In genomic region chr10:41580441-41580840, GRCm38 (mm10) we compare ENCODE assay signal across 22 mouse cellular contexts.
A peak's percentile ranks its signal among the peaks of the same experiment; 100 is the strongest.
DNase-seq lines count a peak whose midpoint lies in the region; ATAC-seq and TF ChIP-seq lines count a peak whose summit lies in the region.
"Had no signal": no experiment of that assay in that cellular context is flagged by ENCODE, and none has a peak within 500 bp of the region (broad histone marks: within the 10 kb centered on the region; RNA-seq: fewer than 3 reads in every experiment).

No protein-coding gene starts in this region.

- no peaks in the 10 kb centered on the region for H3K9me3 ChIP-seq in heart, embryonic 11.5 days (replicated peaks; ENCODE audit: control insufficient read depth, low read length)
- no peaks in the 10 kb centered on the region for H3K9me3 ChIP-seq in heart, embryonic 15.5 days (replicated peaks)
- H3K9me3 ChIP-seq in midbrain, embryonic 11.5 days (ENCODE audit: control insufficient read depth, low read length) = no peaks in the 10 kb centered on the region
- H3K9me3 ChIP-seq in midbrain, postnatal 0 days (ENCODE audit: low read length) = no peaks in the 10 kb centered on the region
- H3K9me3 ChIP-seq: embryonic facial prominence, embryonic 15.5 days; forebrain, embryonic 10.5 days; hindbrain, embryonic 10.5 days; intestine, embryonic 15.5 days had no signal

- no peak overlapping the region for H3K4me2 ChIP-seq in heart, embryonic 11.5 days
- no peak overlapping the region for H3K4me2 ChIP-seq in heart, embryonic 15.5 days
- no peak overlapping the region for H3K4me2 ChIP-seq in midbrain, embryonic 11.5 days
- no peak overlapping the region for H3K4me2 ChIP-seq in midbrain, postnatal 0 days (ENCODE audit: low read depth, low read length, poor library complexity, severe bottlenecking)
- H3K4me2 ChIP-seq: embryonic facial prominence, embryonic 15.5 days; hindbrain, embryonic 14.5 days; intestine, embryonic 15.5 days had no signal

- H3K27ac ChIP-seq in heart, embryonic 11.5 days (ENCODE audit: low read depth, low read length) = 0 out of 2 replicates have a peak overlapping the region, but pooled peaks have one; percentile 13
- H3K27ac ChIP-seq in heart, embryonic 15.5 days = peak overlapping the region; percentile 66
- peak overlapping the region; percentile 63; the same call in 1 of the 2 replicates for H3K27ac ChIP-seq in kidney, adult 2 months (ENCODE audit: insufficient read depth, low read depth, low read length)
- no peak overlapping the region for H3K27ac ChIP-seq in midbrain, embryonic 11.5 days (ENCODE audit: low read depth, low read length)
- no peak overlapping the region for H3K27ac ChIP-seq in midbrain, postnatal 0 days (ENCODE audit: low read depth, low read length)
- H3K27ac ChIP-seq: embryonic facial prominence, embryonic 15.5 days; forebrain, embryonic 10.5 days; gastrocnemius, adult 2 months; hindbrain, embryonic 10.5 days; hindbrain, embryonic 14.5 days; intestine, embryonic 15.5 days had no signal

- 57% methylated on average over 4 of the region's 4 CpGs for WGBS in heart, embryonic 11.5 days (ENCODE audit: insufficient replicate concordance)
- 48% methylated on average over 4 of the region's 4 CpGs for WGBS in heart, embryonic 15.5 days
- WGBS in kidney, adult 2 months = 31% methylated on average over 4 of the region's 4 CpGs
- 81% methylated on average over 4 of the region's 4 CpGs for WGBS in midbrain, embryonic 11.5 days
- 88% methylated on average over 4 of the region's 4 CpGs for WGBS in midbrain, postnatal 0 days

- H3K4me3 ChIP-seq in heart, embryonic 11.5 days (ENCODE audit: low read depth, low read length) = no peak overlapping the region
- H3K4me3 ChIP-seq in heart, embryonic 15.5 days = no peak overlapping the region
- no peak overlapping the region for H3K4me3 ChIP-seq in kidney, adult 2 months (ENCODE audit: insufficient read depth, low read depth, low read length)
- H3K4me3 ChIP-seq in midbrain, embryonic 11.5 days (ENCODE audit: low read depth, low read length) = no peak overlapping the region
- no peak overlapping the region for H3K4me3 ChIP-seq in midbrain, postnatal 0 days (ENCODE audit: low read depth, low read length)
- H3K4me3 ChIP-seq: embryonic facial prominence, embryonic 15.5 days; erythroblast, embryonic 14.5 days; forebrain, embryonic 10.5 days; gastrocnemius, adult 2 months; hindbrain, embryonic 10.5 days; intestine, embryonic 15.5 days had no signal

- H3K4me1 ChIP-seq in heart, embryonic 11.5 days (ENCODE audit: control insufficient read depth, insufficient read depth, low read length) = peaks cover 11% of the 10 kb centered on the region; the same call in 1 of the 2 replicates
- H3K4me1 ChIP-seq in heart, embryonic 15.5 days (replicated peaks) = peaks cover 20% of the 10 kb centered on the region
- peaks cover 15% of the 10 kb centered on the region for H3K4me1 ChIP-seq in kidney, adult 2 months (ENCODE audit: control insufficient read depth, insufficient read depth, low read length)
- H3K4me1 ChIP-seq in midbrain, embryonic 11.5 days (ENCODE audit: control insufficient read depth, insufficient read depth, low read length) = 0 out of 2 replicates have a peak, but pooled peaks cover 3% of the 10 kb centered on the region
- H3K4me1 ChIP-seq in midbrain, postnatal 0 days (ENCODE audit: insufficient read depth, low read length) = no peaks in the 10 kb centered on the region

- no peaks in the 10 kb centered on the region for H3K27me3 ChIP-seq in heart, embryonic 11.5 days (ENCODE audit: control insufficient read depth, insufficient read depth, low read length)
- H3K27me3 ChIP-seq in heart, embryonic 15.5 days = no peaks in the 10 kb centered on the region
- H3K27me3 ChIP-seq in kidney, adult 2 months (replicated peaks; ENCODE audit: control insufficient read depth, insufficient read depth, low read length) = no peaks in the 10 kb centered on the region
- no peaks in the 10 kb centered on the region for H3K27me3 ChIP-seq in midbrain, embryonic 11.5 days (ENCODE audit: control insufficient read depth, insufficient read depth, low read length)
- no peaks in the 10 kb centered on the region for H3K27me3 ChIP-seq in midbrain, postnatal 0 days (ENCODE audit: insufficient read depth, low read length)
- H3K27me3 ChIP-seq: embryonic facial prominence, embryonic 15.5 days; intestine, embryonic 15.5 days had no signal

- TF ChIP-seq POLR2A in kidney, adult 2 months (IDR thresholded peaks at IDR 0.05; ENCODE audit: low read depth, low read length) = no peak

- no peak for ATAC-seq in heart, embryonic 11.5 days (replicated peaks; ENCODE audit: insufficient number of reproducible peaks, low FRiP score, low TSS enrichment)
- no peak for ATAC-seq in heart, embryonic 15.5 days (replicated peaks; ENCODE audit: insufficient number of reproducible peaks, insufficient read depth, low FRiP score, low read depth)
- no peak for ATAC-seq in midbrain, embryonic 11.5 days (ENCODE audit: low FRiP score)
- ATAC-seq in midbrain, postnatal 0 days (ENCODE audit: low FRiP score) = no peak
- ATAC-seq: forebrain, embryonic 14.5 days; intestine, embryonic 15.5 days had no signal

- no peak overlapping the region for H3K9ac ChIP-seq in heart, embryonic 11.5 days (ENCODE audit: low read depth, low read length)
- H3K9ac ChIP-seq in heart, embryonic 15.5 days = no peak overlapping the region
- no peak overlapping the region for H3K9ac ChIP-seq in midbrain, embryonic 11.5 days (ENCODE audit: low read length)
- no peak overlapping the region for H3K9ac ChIP-seq in midbrain, postnatal 0 days (replicated peaks; ENCODE audit: low read length, poor library complexity, severe bottlenecking)
- H3K9ac ChIP-seq: embryonic facial prominence, embryonic 15.5 days; hindbrain, embryonic 14.5 days; intestine, embryonic 15.5 days had no signal

- H3K36me3 ChIP-seq in heart, embryonic 11.5 days (ENCODE audit: control insufficient read depth, insufficient read depth, low read length) = no peaks in the 10 kb centered on the region
- H3K36me3 ChIP-seq in heart, embryonic 15.5 days = no peaks in the 10 kb centered on the region
- H3K36me3 ChIP-seq in kidney, adult 2 months (ENCODE audit: control insufficient read depth, insufficient read depth, low read length) = no peaks in the 10 kb centered on the region
- no peaks in the 10 kb centered on the region for H3K36me3 ChIP-seq in midbrain, embryonic 11.5 days (ENCODE audit: control insufficient read depth, insufficient read depth, low read length)
- H3K36me3 ChIP-seq in midbrain, postnatal 0 days (ENCODE audit: insufficient read depth, low read length) = no peaks in the 10 kb centered on the region
- H3K36me3 ChIP-seq: embryonic facial prominence, embryonic 15.5 days; forebrain, embryonic 10.5 days; hindbrain, embryonic 10.5 days; intestine, embryonic 15.5 days had no signal

- no peak for DNase-seq in heart, postnatal 4 days
- no peak for DNase-seq in heart, adult 9 months (ENCODE audit: low spot score in 2 of 2)
- peak; percentile 62 for DNase-seq in kidney, adult 2 months
- no peak for DNase-seq in kidney, postnatal 10 days
- DNase-seq in midbrain, embryonic 11.5 days (ENCODE audit: low spot score, missing footprints) = peak; percentile 41
- no peak for DNase-seq in midbrain, postnatal 0 days (ENCODE audit: low spot score)
- DNase-seq: adrenal gland, postnatal 10 days; cerebellum, adult 11 months; cerebellum, adult 8-10 months; cerebellum, postnatal 14 days; embryo, embryonic 11 days; gastrocnemius, adult 2 months; gastrocnemius, postnatal 25 days had no signal

- no peak for TF ChIP-seq CTCF in kidney, adult 2 months (conservative IDR thresholded peaks at IDR 0.05; ENCODE audit: insufficient read depth, insufficient read length, low read depth, low read length)
- no peak for TF ChIP-seq CTCF in midbrain, postnatal 0 days (IDR thresholded peaks at IDR 0.05)

Comparison
In these comparisons a context has a peak if more than half of its experiments do, and no peak if none do; other contexts are left out.
1. DNase-seq: peak in kidney, adult 2 months (single experiment) and midbrain, embryonic 11.5 days (single experiment); none in heart, postnatal 4 days (single experiment), heart, adult 9 months (0 of 2), kidney, postnatal 10 days (single experiment) and midbrain, postnatal 0 days (single experiment).
2. H3K27ac ChIP-seq: peak in heart, embryonic 11.5 days (single experiment), heart, embryonic 15.5 days (single experiment) and kidney, adult 2 months (single experiment); none in midbrain, embryonic 11.5 days (single experiment) and midbrain, postnatal 0 days (single experiment).